Mouse (Mus musculus) cerebellum, adult 9-10 months (tissue): ENCODE results near the gene Glis3.

Experiments
- DNase-seq: peaks from one replicate; pipeline ENCODE4 v3.0.0; 2022

Gene Glis3

GRCm38 (mm10) chr19:28580499-28580898 lies 99.4 kb downstream of the Glis3 start:
- DNase-seq: no peak

- DNase-seq: no peak
These were observed 100.0 kb downstream of the Glis3 start for GRCm38 (mm10) chr19:28579724-28580375.

- no peak for DNase-seq
These were observed 102.9 kb downstream of the Glis3 start for GRCm38 (mm10) chr19:28577023-28577422.

GRCm38 (mm10) chr19:28576619-28577018 lies 103.3 kb downstream of the Glis3 start:
- DNase-seq: no peak

- DNase-seq: no peak
These were observed 106.2 kb downstream of the Glis3 start for GRCm38 (mm10) chr19:28573641-28574040.

GRCm38 (mm10) chr19:28569856-28570255 lies 110.0 kb downstream of the Glis3 start:
- no peak for DNase-seq

GRCm38 (mm10) chr19:28567100-28567499 lies 112.8 kb downstream of the Glis3 start:
- no peak for DNase-seq

- no peak for DNase-seq
These were observed 113.3 kb downstream of the Glis3 start for GRCm38 (mm10) chr19:28566554-28566953.

GRCm38 (mm10) chr19:28561697-28562002 lies 118.2 kb downstream of the Glis3 start:
- DNase-seq: no peak

- no peak for DNase-seq
These were observed 118.8 kb downstream of the Glis3 start for GRCm38 (mm10) chr19:28560801-28561696.

GRCm38 (mm10) chr19:28559836-28560235 lies 120.0 kb downstream of the Glis3 start:
- no peak for DNase-seq

GRCm38 (mm10) chr19:28559400-28559799 lies 120.5 kb downstream of the Glis3 start:
- DNase-seq: no peak

- DNase-seq: no peak
These were observed 121.2 kb downstream of the Glis3 start for GRCm38 (mm10) chr19:28558661-28559060.

GRCm38 (mm10) chr19:28557559-28558328 lies 122.1 kb downstream of the Glis3 start:
- no peak for DNase-seq

GRCm38 (mm10) chr19:28555181-28555929 lies 124.5 kb downstream of the Glis3 start:
- no peak for DNase-seq

GRCm38 (mm10) chr19:28550611-28551010 lies 129.3 kb downstream of the Glis3 start:
- no peak for DNase-seq

GRCm38 (mm10) chr19:28546933-28547332 lies 132.9 kb downstream of the Glis3 start:
- no peak for DNase-seq

GRCm38 (mm10) chr19:28545493-28545892 lies 134.4 kb downstream of the Glis3 start:
- no peak for DNase-seq

- DNase-seq: no peak
These were observed 141.1 kb downstream of the Glis3 start for GRCm38 (mm10) chr19:28538813-28539212.

GRCm38 (mm10) chr19:28534964-28535363 lies 144.9 kb downstream of the Glis3 start:
- DNase-seq: no peak

- no peak for DNase-seq
These were observed 146.3 kb downstream of the Glis3 start for GRCm38 (mm10) chr19:28533576-28533975.

GRCm38 (mm10) chr19:28531750-28532149 lies 148.1 kb downstream of the Glis3 start:
- no peak for DNase-seq

- DNase-seq: no peak
These were observed 149.0 kb downstream of the Glis3 start for GRCm38 (mm10) chr19:28530846-28531245.
